Mouse (Mus musculus): ENCODE results near the gene Galr2. TPM values are rescaled to one million over a fixed set of nuclear protein-coding genes. Genes with fewer than 3 reads are reported as not detected.

Gene Galr2
- polyA plus RNA-seq, 1 experiment from 2014 or later: 0.46 TPM

- no peak overlapping the region for H3K27ac ChIP-seq (ENCODE audit: low read length)
- H3K9ac ChIP-seq (ENCODE audit: low read depth, low read length): no peak overlapping the region
- peaks cover 57% of the 10 kb centered on the region for H3K36me3 ChIP-seq (ENCODE audit: control insufficient read depth, insufficient read depth, low read length)
- no peaks in the 10 kb centered on the region for H3K9me3 ChIP-seq (replicated peaks; ENCODE audit: control insufficient read depth, low read length, poor library complexity, severe bottlenecking)
- ATAC-seq: no peak
- 94% methylated on average over 11 of the region's 11 CpGs for WGBS
- H3K27me3 ChIP-seq (ENCODE audit: control insufficient read depth, insufficient read depth, low read depth, low read length): no peaks in the 10 kb centered on the region
- H3K4me2 ChIP-seq (ENCODE audit: low read length): no peak overlapping the region
- no peak overlapping the region for H3K4me3 ChIP-seq (ENCODE audit: low read depth, low read length)
- H3K4me1 ChIP-seq (ENCODE audit: control insufficient read depth, insufficient read depth, low read length): 0 out of 2 replicates have a peak, but pooled peaks cover under 1% of the 10 kb centered on the region
These were observed 15.4 kb upstream of the Galr2 start for GRCm38 (mm10) chr11:116265352-116265751.

- H3K36me3 ChIP-seq (ENCODE audit: control insufficient read depth, insufficient read depth, low read length): peaks cover 52% of the 10 kb centered on the region
- no peak overlapping the region for H3K27ac ChIP-seq (ENCODE audit: low read length)
- 0 out of 2 replicates have a peak, but pooled peaks cover 4% of the 10 kb centered on the region for H3K4me1 ChIP-seq (ENCODE audit: control insufficient read depth, insufficient read depth, low read length)
- 96% methylated on average over 4 of the region's 4 CpGs for WGBS
- no peaks in the 10 kb centered on the region for H3K27me3 ChIP-seq (ENCODE audit: control insufficient read depth, insufficient read depth, low read depth, low read length)
- H3K9me3 ChIP-seq (replicated peaks; ENCODE audit: control insufficient read depth, low read length, poor library complexity, severe bottlenecking): no peaks in the 10 kb centered on the region
- no peak overlapping the region for H3K9ac ChIP-seq (ENCODE audit: low read depth, low read length)
- H3K4me2 ChIP-seq (ENCODE audit: low read length): no peak overlapping the region
- no peak for ATAC-seq
- no peak overlapping the region for H3K4me3 ChIP-seq (ENCODE audit: low read depth, low read length)
These were observed 14.9 kb upstream of the Galr2 start for GRCm38 (mm10) chr11:116265850-116266249.

GRCm38 (mm10) chr11:116267637-116268036 is 13.1 kb upstream of the Galr2 start:
- no peak overlapping the region for H3K9ac ChIP-seq (ENCODE audit: low read depth, low read length)
- no peak for ATAC-seq
- H3K27ac ChIP-seq (ENCODE audit: low read length): no peak overlapping the region
- H3K4me2 ChIP-seq (ENCODE audit: low read length): no peak overlapping the region
- WGBS: 86% methylated on average over 8 of the region's 8 CpGs
- H3K9me3 ChIP-seq (replicated peaks; ENCODE audit: control insufficient read depth, low read length, poor library complexity, severe bottlenecking): no peaks in the 10 kb centered on the region
- no peaks in the 10 kb centered on the region for H3K27me3 ChIP-seq (ENCODE audit: control insufficient read depth, insufficient read depth, low read depth, low read length)
- peaks cover 41% of the 10 kb centered on the region for H3K36me3 ChIP-seq (ENCODE audit: control insufficient read depth, insufficient read depth, low read length)
- peaks cover 17% of the 10 kb centered on the region for H3K4me1 ChIP-seq (ENCODE audit: control insufficient read depth, insufficient read depth, low read length)
- H3K4me3 ChIP-seq (ENCODE audit: low read depth, low read length): no peak overlapping the region

- Histone ChIP-seq H3K4me3 (ENCODE audit: low read depth, low read length) (no peak overlapping the region), H3K9ac (ENCODE audit: low read depth, low read length) (no peak overlapping the region), H3K4me1 (ENCODE audit: control insufficient read depth, insufficient read depth, low read length) (peaks cover 23% of the 10 kb centered on the region), H3K36me3 (ENCODE audit: control insufficient read depth, insufficient read depth, low read length) (peaks cover 36% of the 10 kb centered on the region), H3K27me3 (ENCODE audit: control insufficient read depth, insufficient read depth, low read depth, low read length) (no peaks in the 10 kb centered on the region), H3K27ac (ENCODE audit: low read length) (no peak overlapping the region), H3K9me3 (replicated peaks; ENCODE audit: control insufficient read depth, low read length, poor library complexity, severe bottlenecking) (no peaks in the 10 kb centered on the region), H3K4me2 (ENCODE audit: low read length) (no peak overlapping the region)
- WGBS: 97% methylated on average over 6 of the region's 6 CpGs
- no peak for ATAC-seq
These were observed 12.4 kb upstream of the Galr2 start for GRCm38 (mm10) chr11:116268313-116268712.

GRCm38 (mm10) chr11:116269560-116269959 is 11.2 kb upstream of the Galr2 start:
- 89% methylated on average over 8 of the region's 8 CpGs for WGBS

GRCm38 (mm10) chr11:116272589-116273468 is 7.9 kb upstream of the Galr2 start:
- WGBS: 60% methylated on average over 12 of the region's 12 CpGs
- Histone ChIP-seq H3K27ac (ENCODE audit: low read length) (no peak overlapping the region), H3K27me3 (ENCODE audit: control insufficient read depth, insufficient read depth, low read depth, low read length) (no peaks in the 10 kb centered on the region), H3K36me3 (ENCODE audit: control insufficient read depth, insufficient read depth, low read length) (peaks cover 13% of the 10 kb centered on the region), H3K9ac (ENCODE audit: low read depth, low read length) (peak overlapping the region; percentile 77), H3K9me3 (replicated peaks; ENCODE audit: control insufficient read depth, low read length, poor library complexity, severe bottlenecking) (no peaks in the 10 kb centered on the region), H3K4me3 (ENCODE audit: low read depth, low read length) (peak overlapping the region; percentile 90), H3K4me2 (ENCODE audit: low read length) (peak overlapping the region; percentile 87), H3K4me1 (ENCODE audit: control insufficient read depth, insufficient read depth, low read length) (peaks cover 28% of the 10 kb centered on the region)
- ATAC-seq: no peak

More at GRCm38 (mm10) chr11:116269560-116269959, 11.2 kb upstream of the Galr2 start:
- ATAC-seq: no peak
- H3K9ac ChIP-seq (ENCODE audit: low read depth, low read length): no peak overlapping the region
- H3K4me2 ChIP-seq (ENCODE audit: low read length): no peak overlapping the region
- no peaks in the 10 kb centered on the region for H3K9me3 ChIP-seq (replicated peaks; ENCODE audit: control insufficient read depth, low read length, poor library complexity, severe bottlenecking)
- H3K36me3 ChIP-seq (ENCODE audit: control insufficient read depth, insufficient read depth, low read length): peaks cover 30% of the 10 kb centered on the region
- peaks cover 24% of the 10 kb centered on the region for H3K4me1 ChIP-seq (ENCODE audit: control insufficient read depth, insufficient read depth, low read length)
- no peak overlapping the region for H3K4me3 ChIP-seq (ENCODE audit: low read depth, low read length)
- no peaks in the 10 kb centered on the region for H3K27me3 ChIP-seq (ENCODE audit: control insufficient read depth, insufficient read depth, low read depth, low read length)
- H3K27ac ChIP-seq (ENCODE audit: low read length): no peak overlapping the region

- peak; percentile 66 for ATAC-seq
- H3K4me2 ChIP-seq (ENCODE audit: low read length): peak overlapping the region; percentile 87
- H3K27ac ChIP-seq (ENCODE audit: low read length): peak overlapping the region; percentile 62; the same call in 1 of the 2 replicates
- H3K4me3 ChIP-seq (ENCODE audit: low read depth, low read length): peak overlapping the region; percentile 90
- peak overlapping the region; percentile 77 for H3K9ac ChIP-seq (ENCODE audit: low read depth, low read length)
- peaks cover 10% of the 10 kb centered on the region for H3K36me3 ChIP-seq (ENCODE audit: control insufficient read depth, insufficient read depth, low read length)
- H3K27me3 ChIP-seq (ENCODE audit: control insufficient read depth, insufficient read depth, low read depth, low read length): no peaks in the 10 kb centered on the region
- no peaks in the 10 kb centered on the region for H3K9me3 ChIP-seq (replicated peaks; ENCODE audit: control insufficient read depth, low read length, poor library complexity, severe bottlenecking)
- under 1% methylated on average over 33 of the region's 39 CpGs for WGBS
- peaks cover 28% of the 10 kb centered on the region for H3K4me1 ChIP-seq (ENCODE audit: control insufficient read depth, insufficient read depth, low read length)
These were observed 7.2 kb upstream of the Galr2 start for GRCm38 (mm10) chr11:116273469-116274044.

GRCm38 (mm10) chr11:116274045-116274666 is 6.6 kb upstream of the Galr2 start, which contains the start of gene Srp68:
Srp68 (minus strand) TSS chr11:116274217.
- peak; percentile 99 for ATAC-seq
- WGBS: 2% methylated on average over 29 of the region's 32 CpGs

More at GRCm38 (mm10) chr11:116274045-116274666, 6.6 kb upstream of the Galr2 start, which contains the start of gene Srp68:
- Histone ChIP-seq H3K4me3 (ENCODE audit: low read depth, low read length) (peak within 1 kb of the TSS; percentile 90), H3K36me3 (ENCODE audit: control insufficient read depth, insufficient read depth, low read length) (peaks cover 10% of the 10 kb centered on the region), H3K9ac (ENCODE audit: low read depth, low read length) (peak within 1 kb of the TSS; percentile 77), H3K4me2 (ENCODE audit: low read length) (peak within 1 kb of the TSS; percentile 87), H3K27ac (ENCODE audit: low read length) (peak within 1 kb of the TSS; percentile 87), H3K4me1 (ENCODE audit: control insufficient read depth, insufficient read depth, low read length) (peaks cover 28% of the 10 kb centered on the region), H3K27me3 (ENCODE audit: control insufficient read depth, insufficient read depth, low read depth, low read length) (no peaks in the 10 kb centered on the region), H3K9me3 (replicated peaks; ENCODE audit: control insufficient read depth, low read length, poor library complexity, severe bottlenecking) (no peaks in the 10 kb centered on the region)

Measured in midbrain, embryonic 16.5 days (tissue).